Mouse (Mus musculus): ENCODE data around the gene Ccsap. TPM values are rescaled to one million over a fixed set of nuclear protein-coding genes. Genes with fewer than 3 reads are reported as not detected.

The Ccsap gene
- polyA plus RNA-seq, 2 experiments = 2.4 to 3.5 TPM

GRCm38 (mm10) chr8:123887956-123888355, 27.9 kb upstream of the Ccsap start:
- Histone ChIP-seq H3K9me3 (ENCODE audit: control insufficient read depth, low read length) (no peaks in the 10 kb centered on the region), H3K9ac (replicated peaks) (no peak overlapping the region), H3K36me3 (replicated peaks; ENCODE audit: control insufficient read depth, insufficient read depth, low read depth) (no peaks in the 10 kb centered on the region), H3K4me1 (replicated peaks; ENCODE audit: control insufficient read depth in 2 of 2, insufficient read depth in 2 of 2, low read length in 1 of 2) (no peaks in the 10 kb centered on the region), H3K27ac (no peak overlapping the region), H3K4me3 (ENCODE audit: insufficient read depth in 1 of 2, low read depth in 2 of 2, low read length in 2 of 2) (no peak overlapping the region), H3K4me2 (ENCODE audit: low read depth) (no peak overlapping the region), H3K27me3 (ENCODE audit: control insufficient read depth, insufficient read depth, low read length) (peaks cover 36% of the 10 kb centered on the region)
- WGBS (ENCODE audit: insufficient replicate concordance) = 50% methylated on average over 2 of the region's 2 CpGs
- DNase-seq (ENCODE audit: low read depth in 3 of 3, low spot score in 3 of 3) (no peak), ATAC-seq (ENCODE audit: insufficient read depth) (no peak)
- no peak for TF ChIP-seq EP300 (IDR thresholded peaks at IDR 0.05; ENCODE audit: low read depth)
- no peak for TF ChIP-seq CTCF (IDR thresholded peaks at IDR 0.05; ENCODE audit: low read depth)

GRCm38 (mm10) chr8:123887163-123887562, 27.2 kb upstream of the Ccsap start:
- DNase-seq (ENCODE audit: low read depth in 3 of 3, low spot score in 3 of 3) = no peak

GRCm38 (mm10) chr8:123884721-123885565, 24.9 kb upstream of the Ccsap start:
- Histone ChIP-seq H3K4me3 (ENCODE audit: insufficient read depth in 1 of 2, low read depth in 2 of 2, low read length in 2 of 2) (no peak overlapping the region), H3K9me3 (ENCODE audit: control insufficient read depth, low read length) (no peaks in the 10 kb centered on the region), H3K36me3 (replicated peaks; ENCODE audit: control insufficient read depth, insufficient read depth, low read depth) (no peaks in the 10 kb centered on the region), H3K9ac (replicated peaks) (no peak overlapping the region), H3K4me2 (ENCODE audit: low read depth) (no peak overlapping the region), H3K4me1 (replicated peaks; ENCODE audit: control insufficient read depth in 2 of 2, insufficient read depth in 2 of 2, low read length in 1 of 2) (no peaks in the 10 kb centered on the region), H3K27me3 (ENCODE audit: control insufficient read depth, insufficient read depth, low read length) (peaks cover 6% of the 10 kb centered on the region; the same call in 1 of the 2 replicates), H3K27ac (no peak overlapping the region)
- ATAC-seq (ENCODE audit: insufficient read depth) (no peak), DNase-seq (ENCODE audit: low read depth in 3 of 3, low spot score in 3 of 3) (no peak)
- TF ChIP-seq EP300 (IDR thresholded peaks at IDR 0.05; ENCODE audit: low read depth) (no peak), CTCF (IDR thresholded peaks at IDR 0.05; ENCODE audit: low read depth) (no peak)
- WGBS (ENCODE audit: insufficient replicate concordance) = 7% methylated on average over 14 of the region's 14 CpGs

More at GRCm38 (mm10) chr8:123887163-123887562, 27.2 kb upstream of the Ccsap start:
- H3K9ac ChIP-seq (replicated peaks) = no peak overlapping the region
- H3K4me2 ChIP-seq (ENCODE audit: low read depth) = no peak overlapping the region
- H3K27ac ChIP-seq = no peak overlapping the region
- no peaks in the 10 kb centered on the region for H3K4me1 ChIP-seq (replicated peaks; ENCODE audit: control insufficient read depth in 2 of 2, insufficient read depth in 2 of 2, low read length in 1 of 2)
- H3K4me3 ChIP-seq (ENCODE audit: insufficient read depth in 1 of 2, low read depth in 2 of 2, low read length in 2 of 2) = no peak overlapping the region
- H3K36me3 ChIP-seq (replicated peaks; ENCODE audit: control insufficient read depth, insufficient read depth, low read depth) = no peaks in the 10 kb centered on the region
- WGBS (ENCODE audit: insufficient replicate concordance) = 79% methylated on average over 4 of the region's 4 CpGs
- no peaks in the 10 kb centered on the region for H3K9me3 ChIP-seq (ENCODE audit: control insufficient read depth, low read length)
- no peak for ATAC-seq (ENCODE audit: insufficient read depth)
- peaks cover 28% of the 10 kb centered on the region for H3K27me3 ChIP-seq (ENCODE audit: control insufficient read depth, insufficient read depth, low read length)
- no peak for TF ChIP-seq EP300 (IDR thresholded peaks at IDR 0.05; ENCODE audit: low read depth)
- TF ChIP-seq CTCF (IDR thresholded peaks at IDR 0.05; ENCODE audit: low read depth) = no peak

- H3K27ac ChIP-seq = no peak overlapping the region
- no peaks in the 10 kb centered on the region for H3K4me1 ChIP-seq (replicated peaks; ENCODE audit: control insufficient read depth in 2 of 2, insufficient read depth in 2 of 2, low read length in 1 of 2)
- H3K9me3 ChIP-seq (ENCODE audit: control insufficient read depth, low read length) = no peaks in the 10 kb centered on the region
- ATAC-seq (ENCODE audit: insufficient read depth) (no peak), DNase-seq (ENCODE audit: low read depth in 3 of 3, low spot score in 3 of 3) (no peak)
- WGBS (ENCODE audit: insufficient replicate concordance) = 74% methylated on average over 4 of the region's 4 CpGs
- no peak overlapping the region for H3K4me2 ChIP-seq (ENCODE audit: low read depth)
- H3K9ac ChIP-seq (replicated peaks) = no peak overlapping the region
- no peaks in the 10 kb centered on the region for H3K36me3 ChIP-seq (replicated peaks; ENCODE audit: control insufficient read depth, insufficient read depth, low read depth)
- H3K27me3 ChIP-seq (ENCODE audit: control insufficient read depth, insufficient read depth, low read length) = peaks cover 5% of the 10 kb centered on the region; the same call in 1 of the 2 replicates
- TF ChIP-seq CTCF (IDR thresholded peaks at IDR 0.05; ENCODE audit: low read depth) (no peak), EP300 (IDR thresholded peaks at IDR 0.05; ENCODE audit: low read depth) (no peak)
- no peak overlapping the region for H3K4me3 ChIP-seq (ENCODE audit: insufficient read depth in 1 of 2, low read depth in 2 of 2, low read length in 2 of 2)
These were observed 23.1 kb upstream of the Ccsap start for GRCm38 (mm10) chr8:123883094-123883493.

- H3K4me1 ChIP-seq (replicated peaks; ENCODE audit: control insufficient read depth in 2 of 2, insufficient read depth in 2 of 2, low read length in 1 of 2) = no peaks in the 10 kb centered on the region
- no peak for ATAC-seq (ENCODE audit: insufficient read depth)
- TF ChIP-seq EP300 (IDR thresholded peaks at IDR 0.05; ENCODE audit: low read depth) (no peak), CTCF (IDR thresholded peaks at IDR 0.05; ENCODE audit: low read depth) (no peak)
These were observed 22.4 kb upstream of the Ccsap start for GRCm38 (mm10) chr8:123882412-123882811.

More at GRCm38 (mm10) chr8:123882412-123882811, 22.4 kb upstream of the Ccsap start:
- Histone ChIP-seq H3K36me3 (replicated peaks; ENCODE audit: control insufficient read depth, insufficient read depth, low read depth) (no peaks in the 10 kb centered on the region), H3K4me2 (ENCODE audit: low read depth) (no peak overlapping the region), H3K27me3 (ENCODE audit: control insufficient read depth, insufficient read depth, low read length) (peaks cover 5% of the 10 kb centered on the region; the same call in 1 of the 2 replicates), H3K9ac (replicated peaks) (no peak overlapping the region), H3K4me3 (ENCODE audit: insufficient read depth in 1 of 2, low read depth in 2 of 2, low read length in 2 of 2) (no peak overlapping the region), H3K9me3 (ENCODE audit: control insufficient read depth, low read length) (no peaks in the 10 kb centered on the region), H3K27ac (no peak overlapping the region)
- 42% methylated on average over 2 of the region's 2 CpGs for WGBS (ENCODE audit: insufficient replicate concordance)
- DNase-seq (ENCODE audit: low read depth in 3 of 3, low spot score in 3 of 3) = no peak
